Mouse (Mus musculus): ENCODE results near the gene Hils1. TPM values are rescaled to one million over a fixed set of nuclear protein-coding genes. Genes with fewer than 3 reads are reported as not detected.

The Hils1 gene
- polyA plus RNA-seq, 1 experiment: not detected

- Histone ChIP-seq H3K79me2 (ENCODE audit: control insufficient read depth, insufficient read depth) (no peaks in the 10 kb centered on the region), H3K36me3 (ENCODE audit: control insufficient read depth, insufficient read depth) (no peaks in the 10 kb centered on the region), H3K79me3 (ENCODE audit: low read depth) (no peaks in the 10 kb centered on the region), H3ac (ENCODE audit: control insufficient read depth, insufficient read length, low read depth) (no peak overlapping the region), H3K4me3 (ENCODE audit: insufficient read depth, poor library complexity, severe bottlenecking) (no peak overlapping the region), H3K27me3 (ENCODE audit: control insufficient read depth, insufficient read depth, insufficient read length) (no peaks in the 10 kb centered on the region)
- TF ChIP-seq CTCF (IDR thresholded peaks at IDR 0.05; ENCODE audit: control insufficient read depth, insufficient read depth, insufficient read length) (no peak), MYOD1 (IDR thresholded peaks at IDR 0.05; ENCODE audit: control insufficient read depth, insufficient read length, low read depth) (no peak), CEBPB (IDR thresholded peaks at IDR 0.05; ENCODE audit: low read depth) (no peak), MAX (IDR thresholded peaks at IDR 0.05) (no peak), MYOG (IDR thresholded peaks at IDR 0.05; ENCODE audit: control insufficient read depth, extremely low read depth, insufficient read length) (no peak), USF1 (IDR thresholded peaks at IDR 0.05; ENCODE audit: low read depth) (no peak), FOSL1 (IDR thresholded peaks at IDR 0.05; ENCODE audit: insufficient read depth, low read length, poor library complexity, severe bottlenecking) (no peak)
Measured at GRCm38 (mm10) chr11:94985140-94985539, 17.7 kb downstream of the Hils1 start.

GRCm38 (mm10) chr11:94985822-94986221, 18.4 kb downstream of the Hils1 start:
- Histone ChIP-seq H3ac (ENCODE audit: control insufficient read depth, insufficient read length, low read depth) (no peak overlapping the region), H3K4me3 (ENCODE audit: insufficient read depth, poor library complexity, severe bottlenecking) (no peak overlapping the region), H3K27me3 (ENCODE audit: control insufficient read depth, insufficient read depth, insufficient read length) (no peaks in the 10 kb centered on the region), H3K79me2 (ENCODE audit: control insufficient read depth, insufficient read depth) (peaks cover under 1% of the 10 kb centered on the region), H3K79me3 (ENCODE audit: low read depth) (no peaks in the 10 kb centered on the region), H3K36me3 (ENCODE audit: control insufficient read depth, insufficient read depth) (no peaks in the 10 kb centered on the region)
- TF ChIP-seq FOSL1 (IDR thresholded peaks at IDR 0.05; ENCODE audit: insufficient read depth, low read length, poor library complexity, severe bottlenecking) (no peak), MYOD1 (IDR thresholded peaks at IDR 0.05; ENCODE audit: control insufficient read depth, insufficient read length, low read depth) (no peak), USF1 (IDR thresholded peaks at IDR 0.05; ENCODE audit: low read depth) (no peak), CTCF (IDR thresholded peaks at IDR 0.05; ENCODE audit: control insufficient read depth, insufficient read depth, insufficient read length) (no peak), MYOG (IDR thresholded peaks at IDR 0.05; ENCODE audit: control insufficient read depth, extremely low read depth, insufficient read length) (no peak), MAX (IDR thresholded peaks at IDR 0.05) (no peak), CEBPB (IDR thresholded peaks at IDR 0.05; ENCODE audit: low read depth) (no peak)

DNA sequence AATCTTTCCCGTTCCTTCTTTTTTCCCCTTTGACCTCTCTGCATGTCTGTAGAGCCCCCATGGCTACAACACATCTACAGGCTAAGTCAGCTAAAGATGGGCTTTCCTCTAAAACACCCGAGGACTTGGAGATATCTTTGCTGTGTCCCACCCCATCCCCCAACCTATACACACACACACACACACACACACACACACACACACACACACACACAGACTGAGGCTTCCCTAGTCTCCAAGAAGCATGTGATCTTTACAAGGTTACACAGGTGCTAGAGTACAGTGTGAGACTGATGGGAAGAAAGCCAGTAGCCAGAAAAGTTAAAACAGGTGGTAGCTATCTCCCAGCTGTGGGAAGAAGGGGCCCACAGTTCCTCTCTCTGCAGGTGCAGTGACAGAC, 19.0 kb downstream of the Hils1 start:
- TF ChIP-seq MYOG (IDR thresholded peaks at IDR 0.05; ENCODE audit: control insufficient read depth, extremely low read depth, insufficient read length) (no peak), FOSL1 (IDR thresholded peaks at IDR 0.05; ENCODE audit: insufficient read depth, low read length, poor library complexity, severe bottlenecking) (no peak), USF1 (IDR thresholded peaks at IDR 0.05; ENCODE audit: low read depth) (no peak), MAX (IDR thresholded peaks at IDR 0.05) (no peak), MYOD1 (IDR thresholded peaks at IDR 0.05; ENCODE audit: control insufficient read depth, insufficient read length, low read depth) (no peak), CTCF (IDR thresholded peaks at IDR 0.05; ENCODE audit: control insufficient read depth, insufficient read depth, insufficient read length) (no peak), CEBPB (IDR thresholded peaks at IDR 0.05; ENCODE audit: low read depth) (no peak)

GRCm38 (mm10) chr11:94987341-94987740, 19.9 kb downstream of the Hils1 start:
- Histone ChIP-seq H3K4me3 (ENCODE audit: insufficient read depth, poor library complexity, severe bottlenecking) (no peak overlapping the region), H3ac (ENCODE audit: control insufficient read depth, insufficient read length, low read depth) (no peak overlapping the region)
- TF ChIP-seq CEBPB (IDR thresholded peaks at IDR 0.05; ENCODE audit: low read depth) (no peak), CTCF (IDR thresholded peaks at IDR 0.05; ENCODE audit: control insufficient read depth, insufficient read depth, insufficient read length) (no peak), MYOG (IDR thresholded peaks at IDR 0.05; ENCODE audit: control insufficient read depth, extremely low read depth, insufficient read length) (no peak), MAX (IDR thresholded peaks at IDR 0.05) (no peak), USF1 (IDR thresholded peaks at IDR 0.05; ENCODE audit: low read depth) (no peak), MYOD1 (IDR thresholded peaks at IDR 0.05; ENCODE audit: control insufficient read depth, insufficient read length, low read depth) (no peak), FOSL1 (IDR thresholded peaks at IDR 0.05; ENCODE audit: insufficient read depth, low read length, poor library complexity, severe bottlenecking) (no peak)

More for the DNA sequence above, 19.0 kb downstream of the Hils1 start:
- no peak overlapping the region for H3K4me3 ChIP-seq (ENCODE audit: insufficient read depth, poor library complexity, severe bottlenecking)
- peaks cover 1% of the 10 kb centered on the region for H3K79me3 ChIP-seq (ENCODE audit: low read depth)
- H3ac ChIP-seq (ENCODE audit: control insufficient read depth, insufficient read length, low read depth): no peak overlapping the region
- H3K36me3 ChIP-seq (ENCODE audit: control insufficient read depth, insufficient read depth): no peaks in the 10 kb centered on the region
- H3K79me2 ChIP-seq (ENCODE audit: control insufficient read depth, insufficient read depth): peaks cover 7% of the 10 kb centered on the region
- no peaks in the 10 kb centered on the region for H3K27me3 ChIP-seq (ENCODE audit: control insufficient read depth, insufficient read depth, insufficient read length)

GRCm38 (mm10) chr11:94987851-94988250, 20.5 kb downstream of the Hils1 start:
- Histone ChIP-seq H3ac (ENCODE audit: control insufficient read depth, insufficient read length, low read depth) (no peak overlapping the region), H3K36me3 (ENCODE audit: control insufficient read depth, insufficient read depth) (no peaks in the 10 kb centered on the region), H3K79me2 (ENCODE audit: control insufficient read depth, insufficient read depth) (peaks cover 21% of the 10 kb centered on the region), H3K79me3 (ENCODE audit: low read depth) (peaks cover 9% of the 10 kb centered on the region), H3K4me3 (ENCODE audit: insufficient read depth, poor library complexity, severe bottlenecking) (no peak overlapping the region), H3K27me3 (ENCODE audit: control insufficient read depth, insufficient read depth, insufficient read length) (no peaks in the 10 kb centered on the region)
- TF ChIP-seq CEBPB (IDR thresholded peaks at IDR 0.05; ENCODE audit: low read depth) (no peak), USF1 (IDR thresholded peaks at IDR 0.05; ENCODE audit: low read depth) (no peak), MAX (IDR thresholded peaks at IDR 0.05) (no peak), CTCF (IDR thresholded peaks at IDR 0.05; ENCODE audit: control insufficient read depth, insufficient read depth, insufficient read length) (no peak), MYOG (IDR thresholded peaks at IDR 0.05; ENCODE audit: control insufficient read depth, extremely low read depth, insufficient read length) (no peak)

More at GRCm38 (mm10) chr11:94987341-94987740, 19.9 kb downstream of the Hils1 start:
- H3K79me3 ChIP-seq (ENCODE audit: low read depth): peaks cover 5% of the 10 kb centered on the region
- peaks cover 16% of the 10 kb centered on the region for H3K79me2 ChIP-seq (ENCODE audit: control insufficient read depth, insufficient read depth)
- no peaks in the 10 kb centered on the region for H3K36me3 ChIP-seq (ENCODE audit: control insufficient read depth, insufficient read depth)
- no peaks in the 10 kb centered on the region for H3K27me3 ChIP-seq (ENCODE audit: control insufficient read depth, insufficient read depth, insufficient read length)
